Mouse (Mus musculus) right cerebral cortex, postnatal 4 days (tissue): Measurements from ENCODE around the gene Plod1.
"Not testable (repeated sequence)": the region's sequence is repeated elsewhere in the genome, so short reads cannot be mapped to it uniquely, and the experiment has no call there.

Experiments used
- DNase-seq: peaks from one replicate; pipeline ENCODE4 v3.0.0-alpha.2; 2022

Plod1 gene

GRCm38 (mm10) chr4:147887277-147887676 lies 49.3 kb downstream of the Plod1 start:
- no peak for DNase-seq

GRCm38 (mm10) chr4:147886158-147886557 lies 50.4 kb downstream of the Plod1 start:
- DNase-seq: no peak

- DNase-seq: no peak
Measured at GRCm38 (mm10) chr4:147884138-147884537, 52.4 kb downstream of the Plod1 start.

- no peak for DNase-seq
Measured at GRCm38 (mm10) chr4:147883041-147883440, 53.5 kb downstream of the Plod1 start.

- no peak for DNase-seq
Measured at GRCm38 (mm10) chr4:147881792-147882191, 54.8 kb downstream of the Plod1 start.

DNA sequence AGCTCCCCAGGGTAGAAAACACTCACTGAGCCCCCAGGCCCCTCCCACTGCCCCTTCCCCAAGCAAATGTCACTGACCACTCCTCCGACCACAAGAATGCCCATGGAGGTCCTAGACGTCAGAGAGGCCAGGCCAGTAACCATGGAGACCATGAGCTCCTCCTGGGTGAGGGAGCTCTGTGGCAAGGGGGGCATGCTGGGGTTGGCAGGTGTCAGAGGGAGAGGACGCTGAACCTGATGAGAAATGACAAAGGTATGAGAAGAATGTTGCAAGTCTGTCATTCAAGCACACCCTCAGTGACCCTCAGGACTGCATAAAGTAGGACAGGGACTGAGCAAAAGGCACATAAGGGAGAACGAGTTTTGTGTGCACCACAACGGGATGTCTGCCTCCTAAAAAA lies 56.7 kb downstream of the Plod1 start:
- no peak for DNase-seq

DNA sequence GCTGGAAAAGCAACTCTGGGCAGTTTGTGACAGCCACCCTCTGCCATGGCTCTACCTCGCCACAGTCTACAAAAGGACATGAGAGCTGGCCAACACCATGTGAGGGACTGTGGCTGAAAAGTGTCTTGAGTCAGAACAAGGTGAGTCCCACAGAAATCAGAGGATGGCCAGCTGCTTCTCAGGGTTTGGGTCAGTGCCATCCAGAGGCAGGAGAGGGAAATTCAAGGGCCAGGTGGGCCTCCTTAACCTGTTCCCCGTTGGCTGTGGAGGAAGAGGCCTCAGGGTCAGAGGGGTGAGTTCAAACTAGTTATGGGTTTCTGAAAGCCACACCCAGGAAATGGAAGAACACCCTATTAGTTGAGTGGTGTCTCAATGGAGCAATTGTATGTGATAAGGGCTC lies 57.1 kb downstream of the Plod1 start:
- DNase-seq: no peak

DNA sequence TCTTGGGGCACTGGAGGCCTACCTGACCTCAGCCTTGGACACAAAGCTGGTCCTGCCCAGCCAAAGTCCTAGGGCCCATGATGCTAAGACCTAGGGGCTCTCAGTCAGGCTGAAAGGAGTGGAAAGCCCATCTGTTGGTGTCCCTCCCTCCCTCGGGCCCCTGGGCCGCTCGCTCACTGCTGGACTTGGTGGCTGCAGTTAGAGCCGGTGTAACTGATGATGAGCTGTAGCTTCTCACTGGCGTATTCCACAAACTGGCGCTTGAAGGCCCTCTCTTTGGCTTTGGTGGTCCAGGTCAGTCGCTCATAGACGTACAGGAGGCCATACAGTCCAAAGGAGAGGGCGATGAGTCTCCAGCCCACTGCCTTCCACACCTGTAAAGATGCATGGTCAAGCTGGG lies 58.0 kb downstream of the Plod1 start:
- DNase-seq: no peak

- DNase-seq: no peak
Measured at GRCm38 (mm10) chr4:147875852-147876575, 60.6 kb downstream of the Plod1 start.

DNA sequence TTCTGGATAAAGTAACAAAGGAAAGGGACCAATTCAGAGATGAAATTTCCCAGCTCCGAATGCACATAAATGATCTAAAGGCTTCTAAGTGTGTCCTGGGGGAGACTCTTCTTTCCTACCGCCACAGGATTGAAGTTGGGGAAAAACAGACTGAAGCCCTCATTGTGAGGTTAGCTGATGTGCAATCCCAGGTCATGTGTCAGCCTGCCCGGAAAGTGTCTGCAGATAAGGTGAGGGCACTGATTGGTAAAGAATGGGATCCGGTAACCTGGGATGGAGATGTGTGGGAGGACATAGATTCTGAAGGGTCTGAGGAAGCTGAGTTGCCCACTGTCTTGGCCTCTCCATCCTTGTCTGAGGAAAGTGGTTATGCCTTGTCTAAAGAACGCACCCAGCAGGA lies 67.3 kb downstream of the Plod1 start:
- DNase-seq: no peak

GRCm38 (mm10) chr4:147868450-147869031 lies 68.0 kb downstream of the Plod1 start, which contains the start of the genes Miip and Fv1:
Gene Miip (minus strand): TSS chr4:147868816.
Gene Fv1 (plus strand): TSS chr4:147868979.
- peak; percentile 83 for DNase-seq

- DNase-seq: no peak
Measured at GRCm38 (mm10) chr4:147867563-147868449, 68.8 kb downstream of the Plod1 start.

- DNase-seq: not testable (repeated sequence)
Measured at GRCm38 (mm10) chr4:147866793-147867192, 69.8 kb downstream of the Plod1 start.

DNA sequence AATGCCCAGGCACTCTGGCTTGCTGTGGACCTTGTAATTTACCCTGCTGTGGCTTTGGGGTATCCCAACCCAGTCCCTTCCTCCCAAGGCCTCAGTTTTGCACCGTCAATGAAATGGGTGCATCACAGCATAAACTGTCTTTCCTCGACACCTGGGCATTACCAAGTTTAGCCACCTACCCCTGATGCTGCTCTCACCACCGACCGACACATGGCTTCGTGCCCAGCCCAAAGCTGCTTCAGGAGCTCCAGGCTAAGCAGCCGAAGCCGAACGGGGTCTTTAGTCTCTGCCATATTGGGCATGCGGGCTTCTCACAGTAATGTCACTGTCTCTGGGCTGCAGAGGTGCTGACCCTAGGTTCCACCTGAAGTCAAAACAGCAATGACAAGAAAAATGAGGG lies 70.5 kb downstream of the Plod1 start:
- DNase-seq: no peak

GRCm38 (mm10) chr4:147865651-147866050 lies 70.9 kb downstream of the Plod1 start:
- DNase-seq: no peak

DNA sequence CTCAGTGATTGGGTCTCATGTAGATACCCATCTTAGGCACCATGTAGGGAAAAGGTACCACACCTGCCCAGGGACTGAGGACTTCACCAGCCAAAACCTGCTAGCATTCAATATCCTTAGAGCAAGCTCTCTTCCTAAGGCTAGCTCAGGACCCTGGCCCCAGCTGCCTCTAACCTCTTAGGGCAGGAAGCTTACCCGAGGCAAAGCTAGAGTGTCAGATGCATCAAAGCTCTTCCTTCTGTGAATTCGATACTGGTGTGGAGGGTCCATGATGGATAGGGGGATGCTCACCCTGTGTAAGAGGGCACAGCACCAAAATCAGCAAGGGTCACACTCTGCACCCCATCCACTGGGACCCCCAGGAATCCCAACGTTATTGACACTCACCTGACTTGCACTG lies 74.5 kb downstream of the Plod1 start:
- no peak for DNase-seq
